Mouse (Mus musculus): Measurements from ENCODE around the gene Gpatch8. TPM values are rescaled to one million over a fixed set of nuclear protein-coding genes. Genes with fewer than 3 reads are reported as not detected.

Gene Gpatch8
- polyA plus RNA-seq, 1 experiment = 16.7 TPM

DNA sequence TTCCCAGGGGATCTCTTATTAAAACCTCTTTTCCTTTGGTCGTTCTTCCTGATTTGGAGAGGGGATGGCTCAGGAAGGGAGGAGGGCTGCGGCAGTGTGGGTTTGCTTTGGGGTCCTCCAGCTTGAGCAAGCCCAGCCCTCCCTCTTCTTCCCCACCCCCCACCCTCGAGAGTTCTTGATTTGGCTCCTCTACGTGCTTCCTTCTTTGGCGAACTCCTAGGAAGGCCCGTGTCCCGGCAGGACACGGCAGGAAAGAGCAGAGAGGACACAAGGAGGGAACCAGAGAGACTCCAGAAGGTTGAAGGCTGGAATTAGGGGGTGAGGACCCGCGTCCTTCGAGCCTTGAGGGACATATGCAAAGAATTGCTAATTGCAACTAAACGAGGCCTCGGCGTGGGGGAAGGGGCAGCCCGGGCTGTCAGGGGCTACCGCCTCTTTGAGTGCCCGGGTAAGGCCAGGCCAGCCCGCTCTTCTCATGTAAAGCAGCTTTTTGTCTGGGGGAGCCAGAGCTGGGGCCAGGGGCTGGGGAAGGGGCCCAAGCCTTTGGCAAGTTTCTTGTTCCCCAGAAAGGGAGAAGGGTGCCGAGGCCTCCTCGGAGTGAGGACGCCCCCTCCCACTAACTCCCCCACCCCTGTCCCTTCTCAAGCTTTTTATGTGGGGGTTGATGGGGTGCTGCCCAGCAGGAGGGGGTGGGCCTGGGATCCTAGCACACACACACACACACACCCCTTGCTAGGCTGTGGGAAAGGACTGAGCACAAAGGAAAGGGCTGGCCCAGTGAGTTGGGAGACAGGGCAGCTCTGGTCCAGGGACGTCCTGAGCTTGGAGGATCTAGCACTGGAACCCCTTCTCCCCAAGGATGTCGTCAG lies 23.2 kb upstream of the Gpatch8 start, which contains the start of gene Gm11627:
Gene Gm11627, minus strand, starts transcription at position 297 of the 869 bp plus-strand sequence.
- peak within 1 kb of the TSS; percentile 37 for H3K4me3 ChIP-seq (ENCODE audit: control insufficient read depth, low read depth, low read length)
- H3K27me3 ChIP-seq (ENCODE audit: control insufficient read depth, insufficient read depth, low read length) = no peaks in the 10 kb centered on the region
- no peaks in the 10 kb centered on the region for H3K36me3 ChIP-seq (ENCODE audit: control insufficient read depth, insufficient read depth, low read length)
- H3K27ac ChIP-seq (ENCODE audit: control insufficient read depth, insufficient read depth, low read depth, low read length) = peak within 1 kb of the TSS; percentile 36
- TF ChIP-seq CTCF (IDR thresholded peaks at IDR 0.05; ENCODE audit: control insufficient read depth, insufficient read depth, insufficient replicate concordance, low read depth, low read length) (no peak), POLR2A (IDR thresholded peaks at IDR 0.05; ENCODE audit: control insufficient read depth, low read depth, low read length) (no peak)
- peaks cover 12% of the 10 kb centered on the region for H3K4me1 ChIP-seq (ENCODE audit: control insufficient read depth, insufficient read depth, low read length)

DNA sequence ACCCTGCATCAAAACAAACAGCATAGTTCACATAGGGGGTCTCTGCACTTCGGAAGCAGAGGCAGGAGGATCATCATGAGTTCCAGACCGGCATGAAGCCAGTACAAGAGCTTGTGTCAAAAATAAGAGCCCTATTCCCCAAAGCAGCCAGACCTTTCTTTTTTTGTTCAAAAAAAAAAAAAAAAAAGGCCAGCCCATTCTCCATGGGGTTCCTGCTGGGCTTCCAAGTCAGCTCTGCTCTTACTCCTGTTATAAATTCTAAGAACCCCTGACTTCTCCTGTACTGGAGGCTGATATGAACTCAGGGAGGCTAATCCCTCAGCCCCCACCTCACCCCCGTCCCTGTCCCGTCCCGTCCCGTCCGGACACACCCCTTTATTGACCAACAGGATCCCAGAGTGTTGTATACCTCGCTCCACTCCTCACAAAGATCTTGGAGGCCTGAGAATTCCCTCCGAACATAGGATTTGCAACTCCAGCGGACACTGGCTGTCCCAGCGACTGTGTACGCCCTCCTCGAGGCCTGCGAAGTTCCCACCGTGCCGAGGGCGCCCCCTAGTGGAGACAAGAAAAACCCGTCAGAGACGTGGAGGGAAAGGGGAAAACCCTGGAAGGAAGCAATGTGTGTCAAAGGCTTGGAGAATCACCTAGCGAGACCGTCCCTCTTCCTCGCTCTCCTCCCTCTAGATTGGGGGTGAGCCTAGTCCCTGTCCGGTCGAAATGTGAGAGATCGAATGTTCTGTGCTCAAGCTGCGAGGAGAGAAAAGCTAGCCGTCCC lies 22.3 kb upstream of the Gpatch8 start:
- peak; percentile 95 for TF ChIP-seq CTCF (IDR thresholded peaks at IDR 0.05; ENCODE audit: control insufficient read depth, insufficient read depth, insufficient replicate concordance, low read depth, low read length)
- no peak for TF ChIP-seq POLR2A (IDR thresholded peaks at IDR 0.05; ENCODE audit: control insufficient read depth, low read depth, low read length)
- H3K4me1 ChIP-seq (ENCODE audit: control insufficient read depth, insufficient read depth, low read length) = peaks cover 12% of the 10 kb centered on the region
- H3K36me3 ChIP-seq (ENCODE audit: control insufficient read depth, insufficient read depth, low read length) = no peaks in the 10 kb centered on the region
- peak overlapping the region; percentile 37 for H3K4me3 ChIP-seq (ENCODE audit: control insufficient read depth, low read depth, low read length)
- H3K27ac ChIP-seq (ENCODE audit: control insufficient read depth, insufficient read depth, low read depth, low read length) = no peak overlapping the region
- H3K27me3 ChIP-seq (ENCODE audit: control insufficient read depth, insufficient read depth, low read length) = no peaks in the 10 kb centered on the region

DNA sequence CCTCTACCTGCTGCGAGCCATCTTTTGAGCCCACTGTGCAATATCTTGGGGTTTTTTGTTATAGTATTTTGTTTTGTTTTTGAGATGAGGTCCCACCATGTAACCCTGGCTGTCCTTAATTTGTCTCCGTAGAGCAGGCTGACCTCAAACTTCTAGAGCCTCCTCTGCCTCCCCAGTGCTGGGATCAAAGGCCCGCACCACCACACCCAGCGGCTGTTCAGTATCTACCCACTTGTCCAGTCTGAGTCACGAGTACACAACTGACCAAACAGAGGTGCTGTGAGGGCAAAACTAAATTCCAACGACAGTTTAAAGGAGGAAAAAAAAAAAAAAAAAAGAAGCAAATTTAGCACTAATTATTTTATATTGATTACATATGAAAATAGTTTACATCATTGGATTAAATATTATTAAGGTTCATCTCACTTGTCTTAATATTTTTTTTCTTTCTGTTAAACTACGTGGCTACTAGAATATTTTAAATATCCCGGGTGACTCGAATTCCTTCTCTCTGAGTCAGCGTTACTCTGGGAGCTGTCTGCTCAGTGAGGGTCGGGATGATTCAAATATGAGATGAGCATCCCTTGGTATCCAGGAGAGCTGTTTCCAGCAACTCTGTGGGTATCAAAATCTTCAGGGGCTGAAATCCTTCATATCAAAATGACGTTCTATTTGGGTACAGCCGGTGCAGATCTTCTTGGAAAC lies 20.0 kb upstream of the Gpatch8 start:
- no peaks in the 10 kb centered on the region for H3K27me3 ChIP-seq (ENCODE audit: control insufficient read depth, insufficient read depth, low read length)

DNA sequence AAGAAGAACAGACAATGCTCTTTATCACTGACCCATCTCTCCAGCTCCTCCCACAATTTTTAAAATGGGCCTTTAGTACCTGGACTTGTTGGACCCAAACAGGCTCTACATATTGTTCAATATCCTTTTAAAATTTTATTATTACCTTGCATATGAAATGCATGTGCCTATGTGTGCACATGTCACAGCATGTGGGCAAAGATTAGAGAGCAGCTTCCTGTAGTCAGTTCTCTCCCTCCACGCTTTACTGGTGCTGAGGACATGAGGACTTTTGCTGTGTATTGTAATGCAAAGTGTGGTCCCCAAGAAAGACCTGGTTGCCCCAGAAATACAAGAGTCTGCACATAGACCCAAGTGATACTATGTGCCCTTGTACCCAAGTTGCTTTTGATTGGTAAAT lies 18.8 kb upstream of the Gpatch8 start:
- peaks cover 12% of the 10 kb centered on the region for H3K4me1 ChIP-seq (ENCODE audit: control insufficient read depth, insufficient read depth, low read length)
- TF ChIP-seq CTCF (IDR thresholded peaks at IDR 0.05; ENCODE audit: control insufficient read depth, insufficient read depth, insufficient replicate concordance, low read depth, low read length) (no peak), POLR2A (IDR thresholded peaks at IDR 0.05; ENCODE audit: control insufficient read depth, low read depth, low read length) (no peak)
- no peaks in the 10 kb centered on the region for H3K36me3 ChIP-seq (ENCODE audit: control insufficient read depth, insufficient read depth, low read length)
- H3K27ac ChIP-seq (ENCODE audit: control insufficient read depth, insufficient read depth, low read depth, low read length) = no peak overlapping the region
- H3K27me3 ChIP-seq (ENCODE audit: control insufficient read depth, insufficient read depth, low read length) = no peaks in the 10 kb centered on the region
- no peak overlapping the region for H3K4me3 ChIP-seq (ENCODE audit: control insufficient read depth, low read depth, low read length)

More for the DNA sequence above, 20.0 kb upstream of the Gpatch8 start:
- Histone ChIP-seq H3K4me1 (ENCODE audit: control insufficient read depth, insufficient read depth, low read length) (peaks cover 12% of the 10 kb centered on the region), H3K4me3 (ENCODE audit: control insufficient read depth, low read depth, low read length) (no peak overlapping the region), H3K27ac (ENCODE audit: control insufficient read depth, insufficient read depth, low read depth, low read length) (no peak overlapping the region), H3K36me3 (ENCODE audit: control insufficient read depth, insufficient read depth, low read length) (no peaks in the 10 kb centered on the region)
- TF ChIP-seq POLR2A (IDR thresholded peaks at IDR 0.05; ENCODE audit: control insufficient read depth, low read depth, low read length) (no peak), CTCF (IDR thresholded peaks at IDR 0.05; ENCODE audit: control insufficient read depth, insufficient read depth, insufficient replicate concordance, low read depth, low read length) (no peak)

DNA sequence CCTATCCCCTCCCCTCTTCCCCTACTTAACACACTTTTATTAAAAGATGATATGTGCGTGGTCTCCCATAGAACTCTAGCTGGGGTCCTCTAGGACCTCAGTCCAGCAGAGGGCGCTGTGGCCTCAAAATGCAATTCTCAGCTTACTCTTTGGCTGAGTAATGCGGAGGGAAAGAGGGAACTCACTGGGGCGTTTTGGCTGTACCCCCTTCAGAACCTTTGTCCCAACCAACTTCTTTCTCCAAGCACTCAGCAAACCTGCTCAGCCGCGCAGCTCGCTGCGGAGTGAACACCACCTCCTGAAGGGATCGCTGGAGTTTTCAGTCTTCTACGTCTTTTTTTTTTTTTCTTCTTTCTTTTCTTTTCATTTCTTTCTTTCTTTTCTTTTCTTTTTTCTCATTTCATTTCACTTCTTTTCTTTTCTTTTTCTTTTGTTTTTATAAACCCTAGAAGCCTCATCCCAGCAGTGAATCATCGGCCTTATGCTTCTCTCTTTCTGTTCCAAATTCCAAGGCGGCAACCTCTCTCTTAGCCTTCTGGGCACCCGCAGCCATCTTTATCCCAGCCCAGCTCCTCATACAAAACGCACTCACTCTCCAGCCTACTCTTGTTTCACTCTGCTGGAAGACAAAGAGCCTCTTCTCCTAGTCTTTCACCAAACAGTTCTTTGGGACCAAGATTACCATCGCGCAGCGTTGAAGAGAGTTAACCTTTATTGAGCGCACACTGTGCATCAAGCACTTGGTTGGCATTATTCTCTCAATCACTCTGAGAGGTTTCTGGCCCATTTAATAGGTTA lies 16.9 kb upstream of the Gpatch8 start:
- H3K4me3 ChIP-seq (ENCODE audit: control insufficient read depth, low read depth, low read length) = peak overlapping the region; percentile 78
- H3K27me3 ChIP-seq (ENCODE audit: control insufficient read depth, insufficient read depth, low read length) = no peaks in the 10 kb centered on the region
- no peaks in the 10 kb centered on the region for H3K36me3 ChIP-seq (ENCODE audit: control insufficient read depth, insufficient read depth, low read length)
- H3K27ac ChIP-seq (ENCODE audit: control insufficient read depth, insufficient read depth, low read depth, low read length) = no peak overlapping the region
- TF ChIP-seq POLR2A (IDR thresholded peaks at IDR 0.05; ENCODE audit: control insufficient read depth, low read depth, low read length) (no peak), CTCF (IDR thresholded peaks at IDR 0.05; ENCODE audit: control insufficient read depth, insufficient read depth, insufficient replicate concordance, low read depth, low read length) (peak; percentile 85)
- peaks cover 9% of the 10 kb centered on the region for H3K4me1 ChIP-seq (ENCODE audit: control insufficient read depth, insufficient read depth, low read length)

DNA sequence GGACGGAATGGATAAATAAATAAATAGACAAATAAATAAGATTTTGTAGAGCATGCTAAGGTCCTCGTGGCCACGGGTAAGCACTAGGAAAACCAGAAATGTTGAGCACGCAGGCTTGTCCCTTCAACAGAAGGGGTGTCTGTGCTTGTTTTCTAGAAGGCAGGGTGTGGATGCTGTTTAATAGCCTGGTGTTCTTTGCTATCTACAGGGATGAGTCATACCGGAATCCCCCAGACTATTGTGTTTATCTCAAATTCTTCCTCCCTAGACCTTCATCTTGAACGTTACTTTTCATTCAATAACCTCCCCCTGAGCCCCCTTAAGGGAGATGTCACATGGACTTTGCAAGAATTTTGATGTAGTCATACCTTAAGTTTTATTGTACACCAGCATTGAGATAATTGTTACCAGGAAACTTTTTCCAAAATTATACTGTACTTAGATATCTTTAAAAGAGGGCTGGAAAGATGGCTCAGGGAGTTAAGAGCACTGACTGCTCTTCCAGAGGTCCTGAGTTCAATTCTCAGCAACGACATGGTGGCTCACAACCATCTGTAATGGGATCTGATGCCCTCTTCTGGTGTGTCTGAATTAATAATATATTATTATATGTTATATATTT lies 12.7 kb upstream of the Gpatch8 start:
- TF ChIP-seq CTCF (IDR thresholded peaks at IDR 0.05; ENCODE audit: control insufficient read depth, insufficient read depth, insufficient replicate concordance, low read depth, low read length) = no peak
- no peak for TF ChIP-seq POLR2A (IDR thresholded peaks at IDR 0.05; ENCODE audit: control insufficient read depth, low read depth, low read length)
- H3K36me3 ChIP-seq (ENCODE audit: control insufficient read depth, insufficient read depth, low read length) = no peaks in the 10 kb centered on the region
- no peak overlapping the region for H3K27ac ChIP-seq (ENCODE audit: control insufficient read depth, insufficient read depth, low read depth, low read length)
- H3K4me3 ChIP-seq (ENCODE audit: control insufficient read depth, low read depth, low read length) = no peak overlapping the region
- H3K4me1 ChIP-seq (ENCODE audit: control insufficient read depth, insufficient read depth, low read length) = peaks cover 4% of the 10 kb centered on the region
- H3K27me3 ChIP-seq (ENCODE audit: control insufficient read depth, insufficient read depth, low read length) = no peaks in the 10 kb centered on the region

Measured in testis, adult 2 months (tissue).